Mouse (Mus musculus): ENCODE data around the gene Pgbd5. TPM values are rescaled to one million over a fixed set of nuclear protein-coding genes. Genes with fewer than 3 reads are reported as not detected.
"Not testable (repeated sequence)": the region's sequence is repeated elsewhere in the genome, so short reads cannot be mapped to it uniquely, and the experiment has no call there.

Gene Pgbd5
- polyA plus RNA-seq, 1 experiment from 2014 or later = 11.6 TPM

DNA sequence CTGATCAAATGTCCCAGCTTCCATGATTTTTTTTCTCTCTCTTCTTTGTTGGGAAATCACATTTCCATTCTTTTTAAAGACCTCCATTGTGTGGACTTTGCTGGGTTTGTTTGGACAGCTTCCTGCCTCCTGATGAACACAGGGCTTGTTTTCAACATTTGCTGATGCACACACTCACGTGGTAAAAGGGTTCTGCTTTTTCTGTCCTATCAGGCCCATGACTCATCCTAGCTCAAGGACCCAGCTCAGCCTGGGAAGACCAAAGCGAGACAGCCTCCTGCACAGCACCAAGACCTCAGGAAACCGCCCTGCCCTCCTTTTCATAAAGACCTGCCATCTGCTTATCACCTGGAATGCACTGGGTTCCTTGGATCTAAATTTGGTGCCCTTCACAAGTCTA, 15.9 kb upstream of the Pgbd5 start:
- no peak for ATAC-seq (ENCODE audit: low read depth)
- Histone ChIP-seq H3K27ac (replicated peaks) (no peak overlapping the region), H3K4me3 (no peak overlapping the region), H3K9ac (no peak overlapping the region), H3K9me3 (peaks cover 2% of the 10 kb centered on the region; the same call in 1 of the 2 replicates), H3K4me1 (replicated peaks) (peaks cover 8% of the 10 kb centered on the region), H3K4me2 (no peak overlapping the region), H3K36me3 (no peaks in the 10 kb centered on the region), H3K27me3 (no peaks in the 10 kb centered on the region)
- WGBS = 67% methylated on average over 3 of the region's 3 CpGs

DNA sequence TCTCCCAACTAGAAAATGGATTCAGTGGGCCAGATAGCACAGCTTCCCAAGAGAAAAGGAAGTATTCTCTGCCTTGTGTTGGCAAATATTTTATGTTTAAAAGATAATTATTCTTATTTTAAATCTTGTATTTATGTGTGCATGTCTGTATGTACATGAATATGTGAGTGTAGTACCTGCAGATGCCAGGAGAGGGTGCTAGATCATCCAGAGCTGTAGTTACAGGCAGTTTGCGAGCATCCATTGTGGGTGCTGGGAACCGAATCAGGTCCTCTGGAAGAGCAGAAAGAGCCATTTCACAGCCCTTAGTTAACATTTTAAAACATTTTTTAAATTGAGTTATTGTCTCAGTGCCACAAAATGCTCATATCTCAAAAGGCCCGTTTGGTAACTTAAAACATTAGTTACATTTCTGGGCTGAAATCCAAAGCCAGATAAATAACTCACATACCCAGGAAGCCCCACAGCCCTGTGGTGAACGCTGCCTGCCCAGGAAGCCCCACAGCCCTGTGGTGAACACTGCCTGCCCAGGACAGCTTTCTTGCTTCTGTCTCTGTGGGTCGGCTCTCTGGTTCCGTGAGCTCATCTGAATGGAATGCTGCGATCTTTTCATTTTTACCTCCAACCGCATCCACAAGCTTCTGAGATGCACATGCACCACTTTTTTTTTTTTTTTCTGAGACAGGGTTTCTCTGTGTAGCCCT, 10.9 kb upstream of the Pgbd5 start:
- Histone ChIP-seq H3K27me3 (no peaks in the 10 kb centered on the region), H3K4me1 (replicated peaks) (peaks cover 7% of the 10 kb centered on the region), H3K9me3 (peaks cover 5% of the 10 kb centered on the region; the same call in 1 of the 2 replicates), H3K27ac (replicated peaks) (no peak overlapping the region), H3K4me2 (no peak overlapping the region), H3K9ac (no peak overlapping the region), H3K36me3 (no peaks in the 10 kb centered on the region), H3K4me3 (no peak overlapping the region)
- ATAC-seq (ENCODE audit: low read depth) = no peak
- 90% methylated on average over 8 of the region's 8 CpGs for WGBS

DNA sequence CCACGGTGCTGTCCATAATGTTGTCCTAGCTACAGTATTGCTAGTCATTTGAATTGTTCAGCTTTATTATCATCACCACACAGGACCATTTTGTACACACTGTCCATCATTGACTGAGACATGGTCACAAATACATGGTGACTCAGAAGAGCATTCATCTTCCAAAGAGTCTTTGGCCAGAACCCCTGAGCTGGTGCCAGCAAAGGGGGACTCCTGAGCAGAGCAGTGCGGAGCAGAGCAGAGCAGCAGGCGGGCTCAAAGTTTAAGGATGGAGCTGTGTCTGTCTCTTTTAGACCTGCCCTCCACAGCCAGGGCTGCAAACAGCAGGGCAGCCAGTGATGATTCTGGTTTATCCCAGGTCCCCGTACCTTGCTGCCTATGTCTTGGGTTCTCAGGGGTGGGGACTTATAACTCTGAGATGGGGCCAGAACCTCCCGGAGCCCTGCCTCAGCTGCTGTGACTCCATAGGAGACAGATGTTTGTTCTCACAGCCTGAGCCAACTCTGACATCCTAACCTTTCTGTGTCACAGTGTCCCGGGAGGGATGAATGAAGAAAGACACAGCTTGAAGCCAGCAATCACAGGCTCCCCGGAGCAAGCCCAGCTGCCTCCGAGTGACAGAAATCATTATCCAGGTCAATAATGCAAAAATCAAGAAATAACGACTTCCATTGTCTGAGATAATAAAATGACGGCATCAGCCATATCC, 9.7 kb upstream of the Pgbd5 start:
- Histone ChIP-seq H3K9me3 (peaks cover 5% of the 10 kb centered on the region; the same call in 1 of the 2 replicates), H3K36me3 (no peaks in the 10 kb centered on the region), H3K9ac (no peak overlapping the region), H3K27me3 (no peaks in the 10 kb centered on the region), H3K4me1 (replicated peaks) (peaks cover 7% of the 10 kb centered on the region), H3K4me2 (no peak overlapping the region), H3K4me3 (no peak overlapping the region), H3K27ac (replicated peaks) (0 out of 2 replicates have a peak overlapping the region, but pooled peaks have one; percentile 20)
- 34% methylated on average over 10 of the region's 10 CpGs for WGBS
- no peak for ATAC-seq (ENCODE audit: low read depth)

DNA sequence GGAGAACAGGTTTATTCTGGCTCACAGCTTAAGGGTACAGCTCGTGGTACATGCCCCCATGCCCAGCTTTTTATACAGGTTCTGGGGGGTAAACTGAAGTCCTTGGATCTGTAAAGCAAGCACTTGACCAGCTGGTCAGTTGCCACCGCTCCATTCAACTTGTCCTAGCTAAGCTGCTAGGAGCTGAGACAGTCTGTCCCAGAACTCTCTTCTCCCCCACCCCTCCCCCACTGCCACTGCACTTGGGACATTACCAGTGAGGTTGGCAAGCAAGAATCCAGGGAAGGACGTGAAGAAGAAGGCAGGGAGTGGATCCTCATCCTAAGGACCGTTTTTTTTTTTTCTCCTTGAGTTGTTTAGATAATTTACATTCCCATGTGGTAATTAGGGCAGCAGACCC, 2.7 kb downstream of the Pgbd5 start:
- Histone ChIP-seq H3K36me3 (no peaks in the 10 kb centered on the region), H3K4me3 (no peak overlapping the region), H3K27me3 (peaks cover 13% of the 10 kb centered on the region), H3K9ac (no peak overlapping the region), H3K27ac (replicated peaks) (no peak overlapping the region), H3K4me1 (replicated peaks) (peaks cover 37% of the 10 kb centered on the region), H3K9me3 (no peaks in the 10 kb centered on the region), H3K4me2 (no peak overlapping the region)
- WGBS = 19% methylated on average over 4 of the region's 4 CpGs
- ATAC-seq (ENCODE audit: low read depth) = no peak

DNA sequence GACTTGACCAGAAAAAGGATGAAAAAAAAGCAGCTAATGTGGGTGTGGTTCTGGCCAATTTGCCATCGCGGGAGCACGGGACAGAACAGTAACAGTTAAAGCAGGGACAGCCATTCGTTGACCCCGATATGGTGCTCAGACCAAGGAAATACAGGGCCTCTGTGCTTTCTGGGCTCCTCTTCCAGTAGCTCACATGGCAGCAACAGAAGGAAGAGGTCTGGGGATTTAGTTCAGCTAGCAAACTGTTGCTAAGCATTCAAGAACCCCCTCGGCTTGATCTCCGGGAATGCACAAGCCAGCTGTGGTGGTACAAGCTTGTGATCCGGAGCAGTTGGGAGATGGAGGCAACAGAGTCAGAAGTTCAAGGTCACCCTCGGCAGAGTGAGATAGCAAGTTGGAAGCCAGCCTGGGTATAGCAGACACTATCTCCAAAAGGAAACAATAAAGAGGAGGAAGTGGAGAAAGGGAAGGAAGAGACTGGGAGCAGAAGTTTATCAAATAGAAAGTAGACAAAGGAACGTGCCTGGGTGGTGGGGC, 3.7 kb downstream of the Pgbd5 start:
- no peak overlapping the region for H3K4me2 ChIP-seq
- no peak overlapping the region for H3K4me3 ChIP-seq
- H3K4me1 ChIP-seq (replicated peaks) = peaks cover 46% of the 10 kb centered on the region
- H3K9ac ChIP-seq = no peak overlapping the region
- peaks cover 13% of the 10 kb centered on the region for H3K27me3 ChIP-seq
- ATAC-seq (ENCODE audit: low read depth) = no peak
- WGBS = 70% methylated on average over 10 of the region's 10 CpGs
- no peaks in the 10 kb centered on the region for H3K36me3 ChIP-seq
- no peaks in the 10 kb centered on the region for H3K9me3 ChIP-seq
- no peak overlapping the region for H3K27ac ChIP-seq (replicated peaks)

DNA sequence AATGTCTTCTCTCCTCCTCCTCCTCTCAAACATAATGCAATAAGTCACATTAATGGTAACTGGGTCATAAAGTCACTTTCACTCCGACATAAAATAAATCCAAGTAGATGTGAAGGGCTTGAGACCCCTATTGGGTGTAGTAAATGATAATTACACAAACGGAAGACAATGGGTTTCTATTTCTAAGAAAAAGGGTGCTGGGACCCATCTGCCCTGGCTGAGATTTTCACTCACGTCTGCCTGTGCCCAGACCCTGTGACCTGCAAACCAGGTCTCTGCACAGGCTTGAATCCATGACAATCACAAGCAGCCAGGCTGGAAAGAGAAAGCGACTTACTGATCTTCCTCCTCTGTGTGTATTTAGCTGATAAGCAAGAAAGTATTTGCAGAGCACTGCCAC, 4.3 kb downstream of the Pgbd5 start:
- H3K36me3 ChIP-seq = no peaks in the 10 kb centered on the region
- H3K4me2 ChIP-seq = peak overlapping the region; percentile 89
- ATAC-seq (ENCODE audit: low read depth) = no peak; the same call in 1 of the 2 replicates
- H3K9ac ChIP-seq = peak overlapping the region; percentile 60
- peaks cover 13% of the 10 kb centered on the region for H3K27me3 ChIP-seq
- H3K27ac ChIP-seq (replicated peaks) = peak overlapping the region; percentile 87
- H3K9me3 ChIP-seq = no peaks in the 10 kb centered on the region
- peak overlapping the region; percentile 73 for H3K4me3 ChIP-seq
- H3K4me1 ChIP-seq (replicated peaks) = peaks cover 51% of the 10 kb centered on the region
- 30% methylated on average over 4 of the region's 4 CpGs for WGBS

DNA sequence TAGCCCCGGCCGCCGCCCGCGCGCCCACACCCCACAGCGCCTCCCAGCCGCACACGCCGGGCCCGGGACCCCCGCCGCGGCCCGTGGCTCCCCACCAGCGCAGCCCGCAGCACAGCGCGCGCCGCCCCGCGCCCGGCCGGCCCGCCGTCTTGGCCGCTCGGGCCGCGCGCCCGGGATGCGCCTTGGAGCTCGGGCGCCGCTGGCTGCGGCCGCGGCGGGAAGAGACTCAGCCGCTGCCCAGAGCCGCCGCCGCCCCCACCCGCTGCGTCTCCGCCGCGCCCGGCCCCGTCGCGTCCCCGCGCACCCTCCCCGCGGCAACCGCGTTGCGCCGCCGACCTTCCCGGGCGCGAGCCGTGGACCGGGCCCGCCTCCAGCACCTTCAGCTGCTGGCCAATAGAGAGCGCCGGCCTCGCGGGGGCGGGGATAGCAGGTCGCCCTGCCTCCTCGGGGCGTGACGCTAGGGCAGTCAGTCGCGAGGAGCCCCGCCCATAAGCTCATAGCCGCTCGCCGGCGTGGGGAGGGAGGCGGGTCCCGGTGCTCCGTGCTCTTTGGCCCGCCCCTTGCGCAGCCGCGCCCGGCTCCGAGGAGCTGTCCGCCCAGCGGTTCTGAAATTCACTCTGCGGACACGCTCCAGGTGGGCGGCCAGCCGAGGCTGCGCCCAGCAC, 5.2 kb downstream of the Pgbd5 start:
- no peaks in the 10 kb centered on the region for H3K36me3 ChIP-seq
- no peaks in the 10 kb centered on the region for H3K9me3 ChIP-seq
- peak overlapping the region; percentile 87 for H3K9ac ChIP-seq
- H3K27ac ChIP-seq (replicated peaks) = peak overlapping the region; percentile 87
- peak; percentile 94 for ATAC-seq (ENCODE audit: low read depth)
- peak overlapping the region; percentile 73 for H3K4me3 ChIP-seq
- peak overlapping the region; percentile 89 for H3K4me2 ChIP-seq
- H3K4me1 ChIP-seq (replicated peaks) = peaks cover 60% of the 10 kb centered on the region
- H3K27me3 ChIP-seq = peaks cover 13% of the 10 kb centered on the region
- under 1% methylated on average over 77 of the region's 101 CpGs for WGBS

DNA sequence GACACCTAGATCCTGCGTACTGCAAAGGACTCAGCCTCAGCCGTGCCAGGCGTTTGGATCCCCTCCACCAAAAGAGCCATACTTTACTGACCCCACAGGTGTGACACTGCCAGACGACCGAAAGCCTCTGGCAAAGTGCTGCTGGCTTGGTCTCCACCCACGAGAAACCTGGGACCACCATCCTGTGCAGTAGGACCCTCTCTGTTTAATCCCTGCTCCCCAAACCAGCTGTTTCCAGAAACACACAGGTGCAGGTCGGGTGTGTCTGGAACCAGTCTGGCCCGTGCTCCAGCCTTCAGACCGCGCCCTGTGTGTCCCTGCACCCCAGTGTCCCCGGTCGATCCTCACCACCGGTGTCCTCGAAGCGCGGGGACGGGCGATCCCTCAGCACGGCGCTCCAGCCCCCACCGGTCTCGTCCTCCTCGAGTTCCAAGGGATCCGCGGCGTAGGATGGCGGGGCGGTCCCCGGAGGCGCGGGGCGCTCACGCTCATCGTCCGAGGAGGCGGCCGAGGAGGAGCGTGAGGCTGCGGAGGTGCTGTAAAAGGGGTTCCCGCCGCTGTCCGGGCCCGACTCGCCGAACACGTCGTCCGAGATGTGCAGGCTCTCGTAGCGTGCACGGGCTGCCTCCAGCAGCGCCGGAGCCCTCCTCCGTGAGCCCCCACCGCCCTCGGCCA, 5.9 kb downstream of the Pgbd5 start:
- Histone ChIP-seq H3K27ac (replicated peaks) (peak overlapping the region; percentile 87), H3K36me3 (no peaks in the 10 kb centered on the region)
- WGBS = 1% methylated on average over 56 of the region's 56 CpGs

DNA sequence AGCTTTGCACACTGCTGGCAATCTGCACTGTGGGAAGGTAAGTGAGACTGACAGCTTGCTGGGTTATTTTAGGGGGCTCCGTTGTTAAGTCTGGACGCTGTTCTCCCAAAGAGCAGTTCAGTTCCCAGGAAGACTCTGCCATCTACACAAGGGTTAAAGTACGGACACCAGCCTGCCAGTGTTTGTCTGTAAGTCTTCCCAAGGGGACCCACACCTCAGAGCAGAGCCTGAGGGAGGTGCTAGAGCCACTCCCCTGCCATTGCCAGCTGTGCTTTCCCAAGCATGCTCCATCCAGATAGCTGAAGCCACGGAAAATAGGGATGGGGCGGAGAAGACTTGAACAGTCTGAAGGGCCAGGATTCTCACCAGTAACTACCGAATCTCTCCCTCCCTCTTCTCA, 8.6 kb downstream of the Pgbd5 start:
- H3K9ac ChIP-seq = peak overlapping the region; percentile 57
- H3K27ac ChIP-seq (replicated peaks) = peak overlapping the region; percentile 49
- no peaks in the 10 kb centered on the region for H3K36me3 ChIP-seq
- WGBS = 45% methylated on average over 6 of the region's 6 CpGs
- H3K9me3 ChIP-seq = no peaks in the 10 kb centered on the region
- peak overlapping the region; percentile 73 for H3K4me3 ChIP-seq
- peaks cover 72% of the 10 kb centered on the region for H3K4me1 ChIP-seq (replicated peaks)
- no peak for ATAC-seq (ENCODE audit: low read depth)
- H3K4me2 ChIP-seq = peak overlapping the region; percentile 89
- peaks cover 13% of the 10 kb centered on the region for H3K27me3 ChIP-seq

More for the DNA sequence above, 5.9 kb downstream of the Pgbd5 start:
- Histone ChIP-seq H3K4me2 (peak overlapping the region; percentile 89), H3K9me3 (no peaks in the 10 kb centered on the region), H3K4me1 (replicated peaks) (peaks cover 63% of the 10 kb centered on the region), H3K9ac (peak overlapping the region; percentile 87), H3K4me3 (peak overlapping the region; percentile 73), H3K27me3 (peaks cover 13% of the 10 kb centered on the region)
- peak; percentile 25 for ATAC-seq (ENCODE audit: low read depth)

DNA sequence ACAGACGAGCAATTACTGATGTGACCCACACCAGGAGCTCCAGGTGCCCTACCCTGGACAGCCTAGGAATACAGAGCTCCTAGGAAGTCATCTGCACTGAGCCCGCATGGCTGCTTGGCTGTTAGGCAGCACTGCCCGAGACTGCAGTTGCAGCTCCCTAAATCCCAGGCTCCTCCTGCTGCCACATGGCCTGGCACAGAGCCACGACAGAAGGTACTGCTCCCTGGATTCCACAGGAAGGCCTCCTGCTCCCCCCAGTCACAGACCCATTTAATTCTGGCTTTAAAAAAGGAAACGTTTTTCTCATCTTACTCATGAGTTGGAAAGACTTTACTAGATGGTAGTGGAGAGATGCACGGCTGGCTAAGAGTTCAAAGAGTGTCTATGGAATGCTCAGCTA, 10.0 kb downstream of the Pgbd5 start:
- Histone ChIP-seq H3K9me3 (no peaks in the 10 kb centered on the region), H3K27me3 (peaks cover 13% of the 10 kb centered on the region), H3K9ac (no peak overlapping the region), H3K4me3 (no peak overlapping the region), H3K27ac (replicated peaks) (peak overlapping the region; percentile 3; the same call in 1 of the 2 replicates), H3K36me3 (no peaks in the 10 kb centered on the region), H3K4me2 (no peak overlapping the region), H3K4me1 (replicated peaks) (peaks cover 74% of the 10 kb centered on the region)
- no peak for ATAC-seq (ENCODE audit: low read depth)
- WGBS = 46% methylated on average over 6 of the region's 6 CpGs

DNA sequence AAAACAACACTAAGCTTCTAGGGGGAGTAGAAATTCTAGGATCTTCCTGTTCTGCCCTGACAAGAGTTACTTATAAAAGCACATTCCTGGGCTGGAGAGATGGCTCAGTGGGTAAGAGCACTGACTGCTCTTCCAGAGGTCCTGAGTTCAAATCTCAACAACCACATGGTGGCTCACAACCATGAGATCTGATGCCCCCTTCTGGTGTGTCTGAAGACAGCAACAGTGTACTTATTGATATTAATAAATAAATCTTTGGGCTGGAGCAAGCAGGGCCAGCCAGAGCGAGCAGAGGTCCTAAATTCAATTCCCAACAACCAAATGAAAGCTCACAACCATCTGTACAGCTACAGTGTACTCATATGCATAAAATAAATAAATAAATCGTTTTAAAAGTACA, 10.7 kb downstream of the Pgbd5 start:
- not testable (repeated sequence) for H3K27ac ChIP-seq (replicated peaks); H3K4me3 ChIP-seq; H3K9ac ChIP-seq; H3K9me3 ChIP-seq; H3K36me3 ChIP-seq; ATAC-seq (ENCODE audit: low read depth); H3K4me2 ChIP-seq
- Histone ChIP-seq H3K4me1 (replicated peaks) (peaks cover 75% of the 10 kb centered on the region), H3K27me3 (peaks cover 13% of the 10 kb centered on the region)
- WGBS = 62% methylated on average over 2 of the region's 2 CpGs
